Mouse (Mus musculus) kidney, embryonic 15.5 days (tissue): ENCODE data around the gene Cela3b. TPM values are rescaled to one million over a fixed set of nuclear protein-coding genes. Genes with fewer than 3 reads are reported as not detected.
A peak's percentile ranks its signal among the peaks of the same experiment; 100 is the strongest.

Experiments
- ATAC-seq: fragments of 200-750 bp; cut with Nextera tagmentation; replicated peaks from 2 replicates; pipeline ENCODE4 v1.8.0; 2017; ENCODE audit warnings: moderate TSS enrichment; ENCODE audit not compliant: low FRiP score
- H3K27ac ChIP-seq: fragments of 300-500 bp; sonication (generic); 2 replicates; pipeline ENCODE4 v1.5.1; 2015; ENCODE audit warnings: mild to moderate bottlenecking, inconsistent platforms
- H3K27me3 ChIP-seq: fragments of 300-500 bp; sonication (generic); 2 replicates; pipeline ENCODE4 v1.6.1; 2015; ENCODE audit warnings: inconsistent platforms
- H3K36me3 ChIP-seq: fragments of 300-500 bp; sonication (generic); 2 replicates; pipeline ENCODE4 v1.6.1; 2015; ENCODE audit warnings: inconsistent platforms
- H3K4me1 ChIP-seq: fragments of 300-500 bp; sonication (generic); 2 replicates; pipeline ENCODE4 v1.6.1; 2015; ENCODE audit warnings: inconsistent platforms
- H3K4me2 ChIP-seq: fragments of 300-500 bp; sonication (generic); 2 replicates; pipeline ENCODE4 v1.6.1; 2015; ENCODE audit warnings: moderate library complexity, mild to moderate bottlenecking, inconsistent platforms
- H3K4me3 ChIP-seq: fragments of 300-500 bp; sonication (generic); replicated peaks from 2 replicates; pipeline ENCODE4 v1.5.1; 2015; ENCODE audit warnings: mild to moderate bottlenecking, inconsistent platforms
- H3K9ac ChIP-seq: fragments of 300-500 bp; sonication (generic); 2 replicates; pipeline ENCODE4 v1.6.1; 2015; ENCODE audit warnings: mild to moderate bottlenecking, inconsistent platforms
- H3K9me3 ChIP-seq: fragments of 300-500 bp; sonication (generic); replicated peaks from 2 replicates; pipeline ENCODE4 v1.6.1; 2016; ENCODE audit warnings: inconsistent platforms
- WGBS: fragments of 180-500 bp; shearing (Covaris S2); methylation state at CpG from one replicate; pipeline ENCODE4 v1.1.7; 2015; ENCODE audit warnings: mixed read lengths; 5-methylcytosine and 5-hydroxymethylcytosine counted together
- polyA plus RNA-seq: library from polyadenylated mRNA; unstranded; fragments of >200 nt; fragmentation: Nextera tagmentation; extraction: Ambion mirVana; gene quantifications from 2 replicates; pipeline ENCODE4 v1.2.1, GENCODE M21; 2015

The Cela3b gene
- polyA plus RNA-seq, 1 experiment from 2014 or later, result not detected

- no peak overlapping the region for H3K4me3 ChIP-seq
- no peak overlapping the region for H3K27ac ChIP-seq
- peaks cover 27% of the 10 kb centered on the region for H3K4me1 ChIP-seq
- no peak overlapping the region for H3K9ac ChIP-seq
- WGBS, result 85% methylated on average over 3 of the region's 3 CpGs
- H3K4me2 ChIP-seq, result no peak overlapping the region
- H3K36me3 ChIP-seq, result no peaks in the 10 kb centered on the region
- ATAC-seq, result no peak
- H3K27me3 ChIP-seq, result no peaks in the 10 kb centered on the region
- no peaks in the 10 kb centered on the region for H3K9me3 ChIP-seq
Measured at GRCm38 (mm10) chr4:137379085-137379484, 51.3 kb downstream of the Cela3b start.

- Histone ChIP-seq H3K36me3 (no peaks in the 10 kb centered on the region), H3K27me3 (no peaks in the 10 kb centered on the region), H3K27ac (no peak overlapping the region), H3K9me3 (no peaks in the 10 kb centered on the region), H3K4me1 (peaks cover 32% of the 10 kb centered on the region), H3K4me2 (no peak overlapping the region), H3K9ac (no peak overlapping the region), H3K4me3 (no peak overlapping the region)
- ATAC-seq, result no peak
- WGBS, result 83% methylated on average over 4 of the region's 4 CpGs
Measured at GRCm38 (mm10) chr4:137377526-137378304, 52.6 kb downstream of the Cela3b start.

- no peak overlapping the region for H3K4me2 ChIP-seq
- H3K9ac ChIP-seq, result no peak overlapping the region
- H3K27ac ChIP-seq, result no peak overlapping the region
- H3K9me3 ChIP-seq, result no peaks in the 10 kb centered on the region
- H3K4me3 ChIP-seq, result no peak overlapping the region
- WGBS, result 64% methylated on average over 2 of the region's 2 CpGs
- peaks cover 34% of the 10 kb centered on the region for H3K4me1 ChIP-seq
- H3K36me3 ChIP-seq, result no peaks in the 10 kb centered on the region
- H3K27me3 ChIP-seq, result no peaks in the 10 kb centered on the region
- ATAC-seq, result no peak
Measured at GRCm38 (mm10) chr4:137376778-137377177, 53.6 kb downstream of the Cela3b start.

GRCm38 (mm10) chr4:137375314-137376278 lies 54.7 kb downstream of the Cela3b start:
- WGBS, result 38% methylated on average over 19 of the region's 19 CpGs
- H3K4me3 ChIP-seq, result no peak overlapping the region
- H3K27me3 ChIP-seq, result no peaks in the 10 kb centered on the region
- peak overlapping the region; percentile 14 for H3K4me2 ChIP-seq
- peaks cover 29% of the 10 kb centered on the region for H3K4me1 ChIP-seq
- H3K9ac ChIP-seq, result no peak overlapping the region
- no peaks in the 10 kb centered on the region for H3K9me3 ChIP-seq
- H3K27ac ChIP-seq, result peak overlapping the region; percentile 71
- no peak for ATAC-seq
- H3K36me3 ChIP-seq, result no peaks in the 10 kb centered on the region

GRCm38 (mm10) chr4:137373711-137374110 lies 56.6 kb downstream of the Cela3b start:
- ATAC-seq, result no peak
- 48% methylated on average over 6 of the region's 6 CpGs for WGBS
- H3K27ac ChIP-seq, result no peak overlapping the region
- no peaks in the 10 kb centered on the region for H3K9me3 ChIP-seq
- H3K4me1 ChIP-seq, result peaks cover 34% of the 10 kb centered on the region
- H3K4me3 ChIP-seq, result no peak overlapping the region
- no peak overlapping the region for H3K4me2 ChIP-seq
- H3K36me3 ChIP-seq, result no peaks in the 10 kb centered on the region
- H3K27me3 ChIP-seq, result no peaks in the 10 kb centered on the region
- H3K9ac ChIP-seq, result no peak overlapping the region

- ATAC-seq, result no peak
- Histone ChIP-seq H3K9me3 (no peaks in the 10 kb centered on the region), H3K36me3 (no peaks in the 10 kb centered on the region), H3K4me3 (no peak overlapping the region), H3K9ac (no peak overlapping the region), H3K4me2 (no peak overlapping the region), H3K27ac (no peak overlapping the region), H3K27me3 (no peaks in the 10 kb centered on the region), H3K4me1 (peaks cover 43% of the 10 kb centered on the region)
- 66% methylated on average over 16 of the region's 16 CpGs for WGBS
Measured at GRCm38 (mm10) chr4:137371596-137372523, 58.5 kb downstream of the Cela3b start.

Other genes with a start within 250 kb of the Cela3b start
- gene Wnt4, start 153.1 kb downstream of the Cela3b start, polyA plus RNA-seq, result 10.6 and 10.9 TPM in 2 replicates
- 678 and 694 TPM in 2 replicates for gene Cdc42, start 72.8 kb downstream of the Cela3b start, polyA plus RNA-seq
- gene Cela3a, start 20.7 kb downstream of the Cela3b start, polyA plus RNA-seq, result not detected in 2 replicates
- not detected in 2 replicates for gene 1700013G24Rik, start 22.7 kb upstream of the Cela3b start, polyA plus RNA-seq
- gene Hspg2, start 38.2 kb upstream of the Cela3b start, polyA plus RNA-seq, result 34.2 and 35.7 TPM in 2 replicates
- gene Ldlrad2, start 144.0 kb upstream of the Cela3b start, polyA plus RNA-seq, result not detected in 2 replicates
- gene Usp48, start 163.2 kb upstream of the Cela3b start, polyA plus RNA-seq, result 64.8 and 72.9 TPM in 2 replicates
- gene Rap1gap, start 234.2 kb upstream of the Cela3b start, polyA plus RNA-seq, result 12.5 and 14.4 TPM in 2 replicates